Mouse (Mus musculus) thymus, adult 2 months (tissue): ENCODE results near the gene Cyp2c70.

Source experiments
- CTCF ChIP-seq: fragments of 200-500 bp; IDR thresholded peaks from 2 replicates; pipeline ENCODE4 v1.5.1; 2012; ENCODE audit warnings: mild to moderate bottlenecking, control low read depth, low read length, moderate library complexity, borderline replicate concordance; ENCODE audit not compliant: control insufficient read depth, poor library complexity, insufficient read depth; ENCODE audit errors: extremely low read depth
- POLR2A ChIP-seq: fragments of 200-500 bp; IDR thresholded peaks from 2 replicates; pipeline ENCODE4 v1.6.1; 2012; ENCODE audit warnings: mild to moderate bottlenecking, low read length, control low read depth, moderate library complexity; ENCODE audit not compliant: control insufficient read depth, poor library complexity, insufficient read depth; ENCODE audit errors: extremely low read depth

DNA sequence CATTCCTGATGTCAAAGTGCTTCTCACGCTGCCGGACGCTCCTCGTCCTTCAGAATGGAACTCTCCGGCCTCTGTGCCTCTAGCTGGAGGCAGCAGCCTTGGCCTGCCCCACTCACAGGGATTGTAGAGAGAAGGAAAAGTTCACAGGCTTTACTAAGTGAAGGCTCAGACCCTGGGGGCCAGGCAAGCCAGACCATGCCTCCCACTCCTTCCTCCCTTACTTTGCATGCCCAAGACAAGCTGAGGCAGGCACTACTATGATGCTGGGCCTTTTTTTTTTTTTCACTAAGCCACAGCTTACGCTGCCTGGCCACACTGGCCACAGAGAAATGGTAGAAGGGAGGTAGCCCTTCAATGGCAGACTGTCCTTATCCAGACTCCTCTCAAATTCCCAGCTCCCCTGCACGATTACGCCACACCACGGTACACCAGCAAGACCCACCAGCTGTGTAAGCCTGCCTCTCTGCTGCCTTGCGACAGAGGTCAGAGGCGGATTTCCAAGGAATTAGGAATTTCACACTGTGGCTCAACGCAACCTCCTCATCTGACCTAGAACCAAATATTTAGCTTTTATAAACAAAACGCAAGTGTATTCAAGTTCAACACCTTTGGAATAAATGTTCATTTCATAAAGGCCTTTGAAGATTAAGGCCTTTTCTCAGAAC, 44.1 kb upstream of the Cyp2c70 start:
- TF ChIP-seq CTCF (no peak), POLR2A (no peak)
